In the genomic region with DNA sequence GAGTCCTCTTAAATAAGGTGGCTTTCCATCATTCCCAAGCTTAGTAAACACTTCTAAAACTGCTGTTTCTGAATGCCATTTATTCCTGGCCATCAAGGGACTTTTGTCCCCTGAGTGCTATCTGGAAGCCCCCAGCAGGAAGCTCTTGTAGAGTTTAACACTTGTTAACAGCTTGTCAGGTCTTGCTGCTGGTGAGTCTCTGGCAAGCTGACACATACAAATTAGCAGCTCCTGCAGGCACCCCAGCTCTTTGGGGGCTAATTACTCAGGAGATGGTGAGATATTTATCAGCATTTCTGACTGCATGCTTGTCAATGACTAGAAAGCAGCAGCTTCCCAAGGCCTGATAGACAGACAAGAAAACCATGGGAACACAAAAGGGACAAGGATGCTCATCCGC, we compare ENCODE assay signal across 16 mouse cellular contexts.
"Had no signal": no experiment of that assay in that cellular context is flagged by ENCODE, and none has a peak within 500 bp of the region (broad histone marks: within the 10 kb centered on the region; RNA-seq: fewer than 3 reads in every experiment).

No protein-coding gene starts in this region.

- DNase-seq: kidney, adult 11 months; kidney, adult 9 months; kidney, postnatal 14 days; kidney, postnatal 4 days; left cerebral cortex, postnatal 4 days; liver, postnatal 0 days; lung, embryonic 14.5 days; lung, postnatal 36 days; midbrain, embryonic 14.5 days; thymus, adult 18-20 months; thymus, postnatal 14 days had no signal

- H3K4me2 ChIP-seq: liver, embryonic 11.5 days; lung, embryonic 14.5 days; midbrain, embryonic 11.5 days had no signal

- H3K27ac ChIP-seq: liver, embryonic 14.5 days had no signal

- H3K9ac ChIP-seq: liver, embryonic 14.5 days; liver, postnatal 0 days; lung, embryonic 14.5 days had no signal

- H3K4me3 ChIP-seq: megakaryocyte, embryonic 14.5 days had no signal

- ATAC-seq: liver, postnatal 0 days; lung, postnatal 0 days had no signal

- H3K9me3 ChIP-seq: megakaryocyte, embryonic 14.5 days had no signal

- H3K4me1 ChIP-seq: megakaryocyte, embryonic 14.5 days had no signal
